Mouse (Mus musculus) E14TG2a.4 (cell line): ENCODE results near the gene Gcnt3.
A peak's percentile ranks its signal among the peaks of the same experiment; 100 is the strongest.

Source experiments
- H3K27me3 ChIP-seq: 2 replicates; pipeline ENCODE4 v1.6.1; 2014; ENCODE audit warnings: low read length, control low read depth; ENCODE audit not compliant: insufficient read depth
- H3K36me3 ChIP-seq: 2 replicates; pipeline ENCODE4 v1.6.1; 2014; ENCODE audit warnings: low read length, control low read depth; ENCODE audit not compliant: insufficient read depth
- H3K4me1 ChIP-seq: replicated peaks from 2 replicates; pipeline ENCODE4 v1.6.1; 2014; ENCODE audit warnings: low read depth, low read length, control low read depth
- H3K4me3 ChIP-seq: replicated peaks from 2 replicates; pipeline ENCODE4 v1.5.1; 2014; ENCODE audit warnings: mild to moderate bottlenecking, low read length
- H3K9me3 ChIP-seq: 2 replicates; pipeline ENCODE4 v1.6.1; 2014; ENCODE audit warnings: low read length, control low read depth
- CTCF ChIP-seq: conservative IDR thresholded peaks from 2 replicates; pipeline ENCODE4 v1.5.1; 2014; ENCODE audit warnings: low read length
- NANOG ChIP-seq: IDR thresholded peaks from 2 replicates; pipeline ENCODE4 v1.6.1; 2014; ENCODE audit warnings: borderline replicate concordance, low read length, mixed read lengths
- POU5F1 ChIP-seq: IDR thresholded peaks from 2 replicates; pipeline ENCODE4 v1.6.1; 2014; ENCODE audit warnings: low read length, borderline replicate concordance

The Gcnt3 gene

DNA sequence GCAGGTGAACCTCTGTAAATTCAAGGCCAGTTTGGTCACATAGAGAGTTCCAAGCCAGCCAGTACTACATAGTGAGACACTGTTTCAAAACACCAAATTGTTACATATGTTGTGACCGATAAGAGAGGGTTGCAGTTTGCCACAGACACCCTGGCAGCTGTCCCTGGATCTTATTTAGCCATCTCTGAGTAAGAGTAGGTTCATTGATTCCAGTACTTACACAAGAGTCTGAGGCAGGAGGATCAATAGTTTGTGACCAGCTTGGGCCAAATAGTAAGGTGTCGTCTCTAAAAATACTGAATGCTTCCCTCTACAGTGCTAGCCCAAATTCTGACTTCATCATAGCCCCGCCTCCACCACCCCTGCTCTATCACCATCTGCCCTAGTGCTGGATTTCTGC, 40.1 kb upstream of the Gcnt3 start:
- H3K4me1 ChIP-seq, result peaks cover 66% of the 10 kb centered on the region
- no peak for TF ChIP-seq CTCF
- TF ChIP-seq NANOG, result no peak
- TF ChIP-seq POU5F1, result no peak
- 0 out of 2 replicates have a peak, but pooled peaks cover 6% of the 10 kb centered on the region for H3K27me3 ChIP-seq
- H3K9me3 ChIP-seq, result no peaks in the 10 kb centered on the region
- no peaks in the 10 kb centered on the region for H3K36me3 ChIP-seq
- H3K4me3 ChIP-seq, result no peak overlapping the region

DNA sequence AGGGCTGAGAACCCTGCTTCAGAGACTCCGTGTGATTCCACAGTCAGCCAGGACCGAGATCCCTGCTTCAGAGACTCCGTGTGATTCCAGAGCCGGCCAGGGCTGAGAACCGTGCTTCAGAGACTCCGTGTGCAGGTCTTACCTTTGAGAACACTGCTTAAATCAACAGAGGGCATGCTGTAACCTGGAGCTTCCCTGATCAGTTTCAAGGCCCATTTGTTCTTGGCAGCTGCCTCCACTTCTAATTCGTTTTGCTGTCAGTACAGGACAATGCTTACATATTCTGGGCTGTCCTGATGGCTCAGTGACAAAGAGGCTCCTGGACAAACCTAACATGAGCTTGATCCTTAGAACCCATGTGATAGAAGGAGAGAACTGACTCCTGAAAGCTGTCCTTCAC, 39.3 kb upstream of the Gcnt3 start:
- H3K4me3 ChIP-seq, result no peak overlapping the region
- no peak for TF ChIP-seq POU5F1
- no peak for TF ChIP-seq NANOG
- no peak for TF ChIP-seq CTCF
- H3K27me3 ChIP-seq, result 0 out of 2 replicates have a peak, but pooled peaks cover 6% of the 10 kb centered on the region

DNA sequence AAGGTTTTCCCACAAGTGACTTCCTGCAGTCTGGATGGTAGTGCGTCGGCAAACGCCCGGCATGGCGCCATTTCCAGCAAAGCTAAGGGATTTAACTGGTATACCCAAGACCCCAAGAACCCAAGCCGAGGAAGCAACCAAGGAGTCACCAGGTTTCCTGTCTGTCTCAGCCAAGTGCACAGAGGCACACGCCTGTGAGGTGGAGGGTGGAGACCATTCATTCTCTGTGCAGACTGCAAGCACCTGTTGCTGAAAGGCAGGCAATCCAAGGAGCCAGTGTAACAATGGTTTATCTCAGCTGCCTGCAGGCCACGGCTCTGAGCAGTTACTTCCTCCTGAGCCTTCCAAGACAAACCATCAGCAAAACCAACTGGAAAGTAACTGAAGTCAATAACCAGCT, 34.5 kb upstream of the Gcnt3 start:
- no peaks in the 10 kb centered on the region for H3K36me3 ChIP-seq
- peaks cover 48% of the 10 kb centered on the region for H3K4me1 ChIP-seq
- H3K9me3 ChIP-seq, result no peaks in the 10 kb centered on the region
- 0 out of 2 replicates have a peak, but pooled peaks cover 6% of the 10 kb centered on the region for H3K27me3 ChIP-seq
- H3K4me3 ChIP-seq, result no peak overlapping the region
- no peak for TF ChIP-seq POU5F1
- no peak for TF ChIP-seq CTCF

More for the DNA sequence above, 39.3 kb upstream of the Gcnt3 start:
- Histone ChIP-seq H3K36me3 (no peaks in the 10 kb centered on the region), H3K9me3 (no peaks in the 10 kb centered on the region), H3K4me1 (peaks cover 69% of the 10 kb centered on the region)

DNA sequence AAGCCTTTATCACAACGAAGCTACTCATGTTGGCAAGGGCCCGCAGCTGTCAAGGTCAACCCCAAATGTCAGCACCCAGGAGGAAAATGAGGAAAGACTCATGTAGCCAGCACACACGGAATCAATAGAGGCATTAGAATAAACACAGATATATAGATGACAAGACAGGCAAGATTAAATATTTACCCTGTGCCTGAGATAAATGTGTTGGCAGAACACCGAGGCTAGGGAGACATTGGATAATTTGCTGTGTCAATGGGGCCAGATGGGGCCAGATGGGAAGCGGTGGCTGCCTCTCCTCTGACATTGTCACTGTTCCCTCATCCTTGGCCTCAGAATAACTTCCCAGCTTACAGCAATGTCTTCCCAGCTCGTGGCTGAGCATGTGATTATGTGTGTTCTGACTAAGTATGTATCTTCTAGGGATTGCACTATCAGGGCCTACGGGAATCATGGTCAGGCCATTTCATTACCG, 32.1 kb upstream of the Gcnt3 start:
- Histone ChIP-seq H3K9me3 (no peaks in the 10 kb centered on the region), H3K36me3 (no peaks in the 10 kb centered on the region), H3K27me3 (no peaks in the 10 kb centered on the region), H3K4me3 (no peak overlapping the region), H3K4me1 (peaks cover 28% of the 10 kb centered on the region)
- TF ChIP-seq POU5F1 (no peak), CTCF (no peak), NANOG (no peak)

DNA sequence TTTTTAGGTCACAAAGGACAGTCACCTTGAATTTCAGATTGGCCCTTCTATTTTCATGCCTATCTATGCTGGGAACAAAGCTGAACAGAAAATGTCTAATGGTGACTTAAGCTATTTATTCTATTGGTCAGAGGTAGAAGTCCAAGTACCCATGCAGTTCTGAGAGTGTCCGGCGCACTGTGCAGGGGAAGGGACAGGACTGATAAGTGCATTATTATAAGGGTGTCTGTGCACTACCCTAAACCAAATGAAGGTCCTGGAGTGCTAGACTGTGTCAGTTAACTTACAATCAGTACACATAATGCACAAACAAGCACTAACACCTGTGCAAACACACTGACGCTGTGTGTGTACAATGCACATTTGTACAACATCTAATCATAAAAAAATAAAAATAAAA, 29.6 kb upstream of the Gcnt3 start:
- no peak overlapping the region for H3K4me3 ChIP-seq
- H3K9me3 ChIP-seq, result peaks cover 16% of the 10 kb centered on the region
- H3K36me3 ChIP-seq, result no peaks in the 10 kb centered on the region
- peaks cover 7% of the 10 kb centered on the region for H3K4me1 ChIP-seq
- no peaks in the 10 kb centered on the region for H3K27me3 ChIP-seq
- TF ChIP-seq POU5F1 (no peak), CTCF (no peak), NANOG (no peak)

DNA sequence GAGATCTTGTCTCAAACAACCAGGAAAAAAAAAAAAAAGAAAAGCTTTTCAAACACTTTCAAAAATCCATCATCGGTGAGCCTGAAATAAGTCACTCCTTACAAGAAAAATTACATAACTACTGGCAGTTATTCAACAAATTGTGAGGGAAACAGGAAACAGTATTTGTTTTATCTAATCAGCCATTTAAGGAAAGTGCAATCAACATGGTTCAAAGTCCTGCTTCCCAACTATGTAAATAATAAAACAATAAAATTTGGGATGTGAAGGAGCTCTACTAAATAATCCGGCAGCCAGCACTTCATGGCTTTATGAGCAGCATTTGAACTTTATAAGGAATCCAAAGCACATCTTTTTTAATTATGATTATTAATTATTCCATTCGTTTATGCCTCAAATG, 24.1 kb upstream of the Gcnt3 start:
- H3K9me3 ChIP-seq, result peaks cover 16% of the 10 kb centered on the region
- H3K4me3 ChIP-seq, result no peak overlapping the region
- no peaks in the 10 kb centered on the region for H3K27me3 ChIP-seq
- no peak for TF ChIP-seq NANOG
- TF ChIP-seq POU5F1, result no peak
- TF ChIP-seq CTCF, result no peak
- H3K36me3 ChIP-seq, result no peaks in the 10 kb centered on the region
- H3K4me1 ChIP-seq, result no peaks in the 10 kb centered on the region; the same call in 1 of the 2 replicates

DNA sequence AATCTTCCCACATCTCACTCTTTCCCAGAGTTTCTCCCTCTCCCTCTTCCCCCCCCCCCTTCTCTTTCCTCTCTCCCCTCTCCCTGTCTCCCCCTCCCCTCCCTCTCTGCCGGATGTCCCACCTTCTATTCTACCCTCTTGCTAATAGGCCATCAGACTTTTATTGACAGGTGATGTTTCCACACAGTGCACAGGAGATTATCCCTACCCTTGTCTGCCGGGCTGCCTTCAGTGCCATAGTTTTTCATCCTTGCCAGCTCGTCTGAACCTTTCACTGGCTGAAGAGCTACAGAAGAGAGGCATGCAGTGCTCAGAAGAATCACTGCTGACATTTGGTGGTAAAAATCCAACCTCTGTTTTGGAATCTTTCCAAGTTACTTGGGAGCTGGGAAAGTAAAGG, 15.5 kb upstream of the Gcnt3 start:
- Histone ChIP-seq H3K36me3 (no peaks in the 10 kb centered on the region), H3K27me3 (no peaks in the 10 kb centered on the region), H3K4me3 (no peak overlapping the region), H3K4me1 (peaks cover 26% of the 10 kb centered on the region), H3K9me3 (no peaks in the 10 kb centered on the region)
- TF ChIP-seq NANOG, result no peak
- no peak for TF ChIP-seq CTCF

DNA sequence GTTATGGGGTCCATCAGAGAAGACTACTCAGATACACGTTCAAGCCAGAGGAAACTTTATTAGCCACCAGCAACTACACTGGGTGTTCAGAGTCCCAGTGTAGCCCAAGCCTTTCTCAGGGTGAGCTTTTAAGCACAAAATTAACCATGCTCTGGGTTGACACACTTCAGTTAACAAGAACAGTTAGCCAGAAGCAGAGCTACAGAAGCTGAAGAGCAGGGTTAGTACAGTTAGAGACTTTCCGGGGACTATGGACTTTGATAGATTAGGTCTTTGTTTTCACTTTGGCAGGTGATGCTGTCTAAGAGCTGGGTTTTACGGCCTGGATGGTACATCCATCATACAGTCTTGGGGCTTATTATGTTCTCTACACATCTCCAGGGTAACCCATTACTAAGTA, 14.8 kb upstream of the Gcnt3 start:
- no peak overlapping the region for H3K4me3 ChIP-seq
- peaks cover 32% of the 10 kb centered on the region for H3K4me1 ChIP-seq
- H3K27me3 ChIP-seq, result no peaks in the 10 kb centered on the region
- no peaks in the 10 kb centered on the region for H3K9me3 ChIP-seq
- TF ChIP-seq CTCF, result no peak
- no peak for TF ChIP-seq NANOG
- no peak for TF ChIP-seq POU5F1
- no peaks in the 10 kb centered on the region for H3K36me3 ChIP-seq

DNA sequence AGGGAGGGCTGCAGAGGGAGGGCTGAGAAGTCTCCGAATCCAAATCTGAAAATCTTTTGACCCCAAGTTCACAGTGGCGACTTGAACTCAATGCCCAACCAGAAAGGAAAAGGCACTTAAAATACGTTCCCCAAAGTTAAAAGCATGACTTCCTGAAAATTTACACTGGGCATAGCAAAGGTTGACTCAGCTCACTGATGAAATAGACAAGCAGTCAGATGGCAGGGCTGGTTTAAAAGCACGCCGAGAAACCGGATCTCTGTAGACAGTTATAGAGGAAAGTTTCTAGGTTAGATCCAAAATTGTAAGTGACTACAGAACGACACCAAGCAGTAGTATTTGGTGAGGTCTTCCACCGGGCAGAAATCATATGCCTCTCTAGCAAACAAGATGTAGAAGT, 12.0 kb upstream of the Gcnt3 start:
- H3K4me3 ChIP-seq, result 0 out of 2 replicates have a peak overlapping the region, but pooled peaks have one; percentile 26
- no peaks in the 10 kb centered on the region for H3K27me3 ChIP-seq
- TF ChIP-seq POU5F1 (no peak), NANOG (no peak), CTCF (no peak)
- H3K9me3 ChIP-seq, result no peaks in the 10 kb centered on the region
- H3K36me3 ChIP-seq, result no peaks in the 10 kb centered on the region
- H3K4me1 ChIP-seq, result peaks cover 56% of the 10 kb centered on the region
